Mouse (Mus musculus): ENCODE results near the gene Agpat2. TPM values are rescaled to one million over a fixed set of nuclear protein-coding genes. Genes with fewer than 3 reads are reported as not detected.
A peak's percentile ranks its signal among the peaks of the same experiment; 100 is the strongest.

Gene Agpat2
- polyA plus RNA-seq, 1 experiment from 2014 or later = 57.1 TPM

DNA sequence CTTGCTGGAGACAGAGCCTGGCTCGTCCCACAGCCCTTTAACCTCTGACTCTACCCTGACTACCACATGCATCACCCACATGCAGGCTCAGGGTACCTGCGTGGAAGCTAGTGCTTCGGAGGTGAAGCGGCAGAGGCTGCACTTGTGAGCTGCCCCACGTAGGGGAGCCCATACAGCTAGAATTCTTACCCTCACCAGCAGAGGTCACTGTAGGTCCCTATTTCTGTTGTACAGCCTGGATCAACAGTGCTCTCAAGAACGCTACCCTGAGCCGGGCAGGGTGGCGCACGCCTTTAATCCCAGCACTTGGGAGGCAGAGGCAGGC is 10.2 kb downstream of the Agpat2 start:
- Histone ChIP-seq H3K9ac (ENCODE audit: low read depth, low read length) (no peak overlapping the region), H3K9me3 (replicated peaks; ENCODE audit: low read length) (no peaks in the 10 kb centered on the region), H3K4me3 (replicated peaks; ENCODE audit: low read depth, low read length) (no peak overlapping the region), H3K36me3 (ENCODE audit: insufficient read depth, low read length) (peaks cover 24% of the 10 kb centered on the region), H3K27ac (no peak overlapping the region), H3K27me3 (ENCODE audit: insufficient read depth, low read length) (no peaks in the 10 kb centered on the region), H3K4me1 (replicated peaks; ENCODE audit: insufficient read depth, low read length) (0 out of 2 replicates have a peak, but pooled peaks cover 4% of the 10 kb centered on the region), H3K4me2 (ENCODE audit: low read length) (no peak overlapping the region)
- ATAC-seq (replicated peaks; ENCODE audit: low FRiP score, low read depth) (no peak; the same call in 1 of the 2 replicates), DNase-seq (ENCODE audit: low spot score) (peak; percentile 62)
- WGBS = 63% methylated on average over 9 of the region's 9 CpGs
- TF ChIP-seq CTCF (IDR thresholded peaks at IDR 0.05; ENCODE audit: low read depth) = peak; percentile 62

GRCm38 (mm10) chr2:26593211-26594021 is 10.8 kb downstream of the Agpat2 start:
- H3K9ac ChIP-seq (ENCODE audit: low read depth, low read length) = no peak overlapping the region
- no peak overlapping the region for H3K4me3 ChIP-seq (replicated peaks; ENCODE audit: low read depth, low read length)
- ATAC-seq (replicated peaks; ENCODE audit: low FRiP score, low read depth) = no peak
- no peak for DNase-seq (ENCODE audit: low spot score)
- no peak for TF ChIP-seq CTCF (IDR thresholded peaks at IDR 0.05; ENCODE audit: low read depth)
- 52% methylated on average over 9 of the region's 9 CpGs for WGBS
- no peaks in the 10 kb centered on the region for H3K27me3 ChIP-seq (ENCODE audit: insufficient read depth, low read length)
- H3K27ac ChIP-seq = no peak overlapping the region
- no peak overlapping the region for H3K4me2 ChIP-seq (ENCODE audit: low read length)
- peaks cover 24% of the 10 kb centered on the region for H3K36me3 ChIP-seq (ENCODE audit: insufficient read depth, low read length)
- H3K4me1 ChIP-seq (replicated peaks; ENCODE audit: insufficient read depth, low read length) = 0 out of 2 replicates have a peak, but pooled peaks cover 4% of the 10 kb centered on the region
- no peaks in the 10 kb centered on the region for H3K9me3 ChIP-seq (replicated peaks; ENCODE audit: low read length)

GRCm38 (mm10) chr2:26591416-26591815 is 12.8 kb downstream of the Agpat2 start:
- no peaks in the 10 kb centered on the region for H3K9me3 ChIP-seq (replicated peaks; ENCODE audit: low read length)
- DNase-seq (ENCODE audit: low spot score) (no peak), ATAC-seq (replicated peaks; ENCODE audit: low FRiP score, low read depth) (no peak)
- H3K27me3 ChIP-seq (ENCODE audit: insufficient read depth, low read length) = no peaks in the 10 kb centered on the region
- no peak overlapping the region; the same call in 1 of the 2 replicates for H3K27ac ChIP-seq
- peak overlapping the region; percentile 76; the same call in 1 of the 2 replicates for H3K4me2 ChIP-seq (ENCODE audit: low read length)
- H3K36me3 ChIP-seq (ENCODE audit: insufficient read depth, low read length) = peaks cover 21% of the 10 kb centered on the region
- no peak overlapping the region for H3K4me3 ChIP-seq (replicated peaks; ENCODE audit: low read depth, low read length)
- WGBS = 67% methylated on average over 12 of the region's 12 CpGs
- H3K9ac ChIP-seq (ENCODE audit: low read depth, low read length) = peak overlapping the region; percentile 51
- peaks cover 4% of the 10 kb centered on the region; the same call in 1 of the 2 replicates for H3K4me1 ChIP-seq (replicated peaks; ENCODE audit: insufficient read depth, low read length)
- TF ChIP-seq CTCF (IDR thresholded peaks at IDR 0.05; ENCODE audit: low read depth) = no peak

GRCm38 (mm10) chr2:26590962-26591361 is 13.3 kb downstream of the Agpat2 start:
- Histone ChIP-seq H3K27me3 (ENCODE audit: insufficient read depth, low read length) (no peaks in the 10 kb centered on the region), H3K9me3 (replicated peaks; ENCODE audit: low read length) (no peaks in the 10 kb centered on the region), H3K4me2 (ENCODE audit: low read length) (peak overlapping the region; percentile 76), H3K27ac (peak overlapping the region; percentile 10; the same call in 1 of the 2 replicates), H3K4me3 (replicated peaks; ENCODE audit: low read depth, low read length) (0 out of 2 replicates have a peak overlapping the region, but pooled peaks have one; percentile 53), H3K4me1 (replicated peaks; ENCODE audit: insufficient read depth, low read length) (peaks cover 4% of the 10 kb centered on the region; the same call in 1 of the 2 replicates), H3K36me3 (ENCODE audit: insufficient read depth, low read length) (peaks cover 19% of the 10 kb centered on the region), H3K9ac (ENCODE audit: low read depth, low read length) (peak overlapping the region; percentile 51)
- ATAC-seq (replicated peaks; ENCODE audit: low FRiP score, low read depth) (no peak), DNase-seq (ENCODE audit: low spot score) (no peak)
- TF ChIP-seq CTCF (IDR thresholded peaks at IDR 0.05; ENCODE audit: low read depth) = no peak
- 83% methylated on average over 7 of the region's 7 CpGs for WGBS

GRCm38 (mm10) chr2:26590282-26590681 is 13.9 kb downstream of the Agpat2 start:
- H3K4me2 ChIP-seq (ENCODE audit: low read length) = peak overlapping the region; percentile 76
- peak overlapping the region; percentile 51; the same call in 1 of the 2 replicates for H3K9ac ChIP-seq (ENCODE audit: low read depth, low read length)
- H3K27me3 ChIP-seq (ENCODE audit: insufficient read depth, low read length) = no peaks in the 10 kb centered on the region
- no peaks in the 10 kb centered on the region for H3K9me3 ChIP-seq (replicated peaks; ENCODE audit: low read length)
- no peak for TF ChIP-seq CTCF (IDR thresholded peaks at IDR 0.05; ENCODE audit: low read depth)
- peaks cover 18% of the 10 kb centered on the region for H3K36me3 ChIP-seq (ENCODE audit: insufficient read depth, low read length)
- ATAC-seq (replicated peaks; ENCODE audit: low FRiP score, low read depth) (no peak), DNase-seq (ENCODE audit: low spot score) (no peak)
- peak overlapping the region; percentile 53; the same call in 1 of the 2 replicates for H3K4me3 ChIP-seq (replicated peaks; ENCODE audit: low read depth, low read length)
- 89% methylated on average over 7 of the region's 7 CpGs for WGBS
- H3K27ac ChIP-seq = peak overlapping the region; percentile 70; the same call in 1 of the 2 replicates
- no peaks in the 10 kb centered on the region; the same call in 1 of the 2 replicates for H3K4me1 ChIP-seq (replicated peaks; ENCODE audit: insufficient read depth, low read length)

DNA sequence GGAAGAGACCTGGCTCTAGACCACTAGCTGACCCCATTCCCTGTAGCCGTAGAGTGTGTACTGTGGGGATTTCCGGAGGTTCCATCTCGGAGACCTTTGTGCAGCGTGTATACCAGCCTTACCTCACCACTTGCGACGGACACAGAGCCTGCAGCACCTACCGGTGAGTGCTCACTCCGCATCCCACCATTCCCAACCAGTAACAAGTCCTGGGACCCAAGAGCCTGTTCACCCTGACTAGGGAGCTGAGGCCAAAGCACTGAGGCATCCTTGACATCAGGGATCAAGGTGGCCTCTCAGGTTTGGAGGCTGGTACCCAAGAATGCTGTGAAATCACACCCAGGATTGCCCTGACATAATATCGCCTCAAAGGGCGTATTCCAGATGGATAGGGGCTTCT is 14.9 kb downstream of the Agpat2 start:
- H3K4me3 ChIP-seq (replicated peaks; ENCODE audit: low read depth, low read length) = peak overlapping the region; percentile 53
- H3K4me2 ChIP-seq (ENCODE audit: low read length) = peak overlapping the region; percentile 76
- no peak for TF ChIP-seq CTCF (IDR thresholded peaks at IDR 0.05; ENCODE audit: low read depth)
- DNase-seq (ENCODE audit: low spot score) = no peak
- 84% methylated on average over 10 of the region's 10 CpGs for WGBS
- peaks cover 15% of the 10 kb centered on the region for H3K36me3 ChIP-seq (ENCODE audit: insufficient read depth, low read length)
- H3K4me1 ChIP-seq (replicated peaks; ENCODE audit: insufficient read depth, low read length) = no peaks in the 10 kb centered on the region; the same call in 1 of the 2 replicates
- no peaks in the 10 kb centered on the region for H3K27me3 ChIP-seq (ENCODE audit: insufficient read depth, low read length)
- no peaks in the 10 kb centered on the region for H3K9me3 ChIP-seq (replicated peaks; ENCODE audit: low read length)
- no peak for ATAC-seq (replicated peaks; ENCODE audit: low FRiP score, low read depth)
- H3K27ac ChIP-seq = peak overlapping the region; percentile 70; the same call in 1 of the 2 replicates
- H3K9ac ChIP-seq (ENCODE audit: low read depth, low read length) = peak overlapping the region; percentile 51

Measured in kidney, postnatal 0 days (tissue).